Mouse (Mus musculus) adrenal gland, adult 2 months (tissue): ENCODE measurements around the gene Hectd1. TPM values are rescaled to one million over a fixed set of nuclear protein-coding genes. Genes with fewer than 3 reads are reported as not detected.

Experiments
- DNase-seq: peaks from one replicate; pipeline ENCODE4 v3.0.0; 2021
- polyA plus RNA-seq: library from polyadenylated mRNA; depleted of rRNA; stranded (reverse); fragments of >200 nt; gene quantifications from 2 replicates; pipeline ENCODE4 v1.2.3, GENCODE M21; 2012
- total RNA-seq, 2 experiments: library from RNA; stranded (reverse); gene quantifications; 2 replicates each; pipeline ENCODE4 v1.2.3; 2021

Hectd1 gene
- total and polyA plus RNA-seq, 3 experiments: 8.0 to 81.7 (median 70.7) TPM

GRCm38 (mm10) chr12:51767454-51767853, 61.9 kb downstream of the Hectd1 start:
- no peak for DNase-seq

- DNase-seq: no peak
These were observed 70.0 kb downstream of the Hectd1 start for GRCm38 (mm10) chr12:51759374-51759773.

GRCm38 (mm10) chr12:51756599-51756961, 72.8 kb downstream of the Hectd1 start:
- DNase-seq: no peak

GRCm38 (mm10) chr12:51755938-51756598, 73.3 kb downstream of the Hectd1 start:
- no peak for DNase-seq

GRCm38 (mm10) chr12:51747348-51747747, 82.0 kb downstream of the Hectd1 start:
- DNase-seq: no peak

- DNase-seq: no peak
These were observed 84.4 kb downstream of the Hectd1 start for GRCm38 (mm10) chr12:51744957-51745356.

- DNase-seq: peak; percentile 20
These were observed 87.6 kb downstream of the Hectd1 start for GRCm38 (mm10) chr12:51741690-51742089.

- DNase-seq: no peak
These were observed 92.5 kb downstream of the Hectd1 start for GRCm38 (mm10) chr12:51736807-51737206.

- DNase-seq: no peak
These were observed 93.0 kb downstream of the Hectd1 start for GRCm38 (mm10) chr12:51736381-51736780.

- DNase-seq: peak; percentile 61
These were observed 93.5 kb downstream of the Hectd1 start for GRCm38 (mm10) chr12:51735840-51736271.

GRCm38 (mm10) chr12:51734605-51735211, 94.6 kb downstream of the Hectd1 start:
- no peak for DNase-seq

- DNase-seq: no peak
These were observed 99.5 kb downstream of the Hectd1 start for GRCm38 (mm10) chr12:51729827-51730226.

GRCm38 (mm10) chr12:51729058-51729457, 100.3 kb downstream of the Hectd1 start:
- peak; percentile 57 for DNase-seq

- DNase-seq: no peak
These were observed 107.5 kb downstream of the Hectd1 start for GRCm38 (mm10) chr12:51721836-51722235.

GRCm38 (mm10) chr12:51718617-51719016, 110.7 kb downstream of the Hectd1 start:
- no peak for DNase-seq

GRCm38 (mm10) chr12:51712685-51713084, 116.7 kb downstream of the Hectd1 start:
- DNase-seq: no peak

- no peak for DNase-seq
These were observed 119.2 kb downstream of the Hectd1 start for GRCm38 (mm10) chr12:51710154-51710553.

- no peak for DNase-seq
These were observed 119.6 kb downstream of the Hectd1 start for GRCm38 (mm10) chr12:51709741-51710140.

GRCm38 (mm10) chr12:51708941-51709686, 120.2 kb downstream of the Hectd1 start:
- no peak for DNase-seq

GRCm38 (mm10) chr12:51706673-51707235, 122.6 kb downstream of the Hectd1 start:
- DNase-seq: no peak

GRCm38 (mm10) chr12:51705778-51706177, 123.6 kb downstream of the Hectd1 start:
- DNase-seq: no peak

GRCm38 (mm10) chr12:51704572-51704971, 124.8 kb downstream of the Hectd1 start:
- DNase-seq: no peak

- DNase-seq: no peak
These were observed 125.5 kb downstream of the Hectd1 start for GRCm38 (mm10) chr12:51703859-51704258.
